Mouse (Mus musculus): ENCODE measurements around the gene Fuom. TPM values are rescaled to one million over a fixed set of nuclear protein-coding genes. Genes with fewer than 3 reads are reported as not detected.

The Fuom gene
- 10 to 100 TPM; 71.5 to 83.4 TPM for total RNA-seq (2021)
- 101 and 120 TPM in 2 replicates for polyA plus RNA-seq (2012; rRNA removed)
- long read RNA-seq, transcript Fuom-213 (3 exons, 408 nt) = minor isoform, 6 of 64 reads
- long read RNA-seq, transcript Fuom-201 (6 exons, 685 nt) = major isoform, 34 of 64 reads
- long read RNA-seq, transcript Fuom-209 (6 exons, 536 nt) = minor isoform, 5 of 64 reads
- long read RNA-seq, partial matches to known transcripts = 3 of 64 reads
- long read RNA-seq, other reads (novel, unspliced or antisense) = 13 of 64 reads

GRCm38 (mm10) chr7:140101993-140102860 is at the start of gene Fuom:
Gene Fuom (minus strand): TSS chr7:140102441.
- H3K27ac ChIP-seq = peak within 1 kb of the TSS; percentile 85
- intact Hi-C loops (cut with DNase I) = loop anchor here (1.0 to 2.0 kb wide), 2 partner anchors 15 to 66 kb away; partner anchors contain the start of genes Echs1, Tubgcp2 and Zfp511
- no peaks in the 10 kb centered on the region for H3K36me3 ChIP-seq (ENCODE audit: control insufficient read depth, insufficient read depth, low read length)
- DNase-seq = peak; percentile 90 to 91
- peak within 1 kb of the TSS; percentile 68 for H3K9ac ChIP-seq (ENCODE audit: low read depth, low read length)
- H3K79me2 ChIP-seq (replicated peaks; ENCODE audit: control insufficient read depth, insufficient read depth, low read length) = no peaks in the 10 kb centered on the region
- peaks cover 2% of the 10 kb centered on the region; the same call in 1 of the 2 replicates for H3K4me1 ChIP-seq (ENCODE audit: control insufficient read depth, insufficient read depth, low read length)
- TF ChIP-seq POLR2A (IDR thresholded peaks at IDR 0.05; ENCODE audit: insufficient read depth, low read depth, low read length) (peak; percentile 76), CTCF (IDR thresholded peaks at IDR 0.05) (no peak), EP300 (IDR thresholded peaks at IDR 0.05; ENCODE audit: insufficient read depth, low read depth, low read length) (no peak)
- no peaks in the 10 kb centered on the region for H3K27me3 ChIP-seq (ENCODE audit: control insufficient read depth, insufficient read depth, low read length)
- under 1% methylated on average over 30 of the region's 30 CpGs for WGBS
- peak within 1 kb of the TSS; percentile 65 for H3K4me3 ChIP-seq

GRCm38 (mm10) chr7:140144550-140144949 is 42.3 kb upstream of the Fuom start:
- Histone ChIP-seq H3K27ac (no peak overlapping the region), H3K27me3 (ENCODE audit: control insufficient read depth, insufficient read depth, low read length) (no peaks in the 10 kb centered on the region), H3K79me2 (replicated peaks; ENCODE audit: control insufficient read depth, insufficient read depth, low read length) (no peaks in the 10 kb centered on the region), H3K4me3 (no peak overlapping the region), H3K36me3 (ENCODE audit: control insufficient read depth, insufficient read depth, low read length) (no peaks in the 10 kb centered on the region), H3K4me1 (ENCODE audit: control insufficient read depth, insufficient read depth, low read length) (no peaks in the 10 kb centered on the region; the same call in 1 of the 2 replicates), H3K9ac (ENCODE audit: low read depth, low read length) (no peak overlapping the region)
- DNase-seq = no peak
- TF ChIP-seq CTCF (IDR thresholded peaks at IDR 0.05) (peak; percentile 60), EP300 (IDR thresholded peaks at IDR 0.05; ENCODE audit: insufficient read depth, low read depth, low read length) (no peak)
- intact Hi-C loops (cut with DNase I) = loop anchor here (5.0 kb wide), 1 partner anchor 177 kb away; no protein-coding TSS in a partner anchor
- whole genome bisulfite sequencing = 91% methylated on average over 4 of the region's 4 CpGs

- TF ChIP-seq POLR2A (IDR thresholded peaks at IDR 0.05; ENCODE audit: insufficient read depth, low read depth, low read length) = no peak
- TF ChIP-seq CTCF (IDR thresholded peaks at IDR 0.05) = peak; percentile 92
- peak; percentile 54; the same call in 1 of the 2 replicates for TF ChIP-seq EP300 (IDR thresholded peaks at IDR 0.05; ENCODE audit: insufficient read depth, low read depth, low read length)
- DNase-seq = peak; percentile 68 to 69
- Histone ChIP-seq H3K36me3 (ENCODE audit: control insufficient read depth, insufficient read depth, low read length) (no peaks in the 10 kb centered on the region), H3K27me3 (ENCODE audit: control insufficient read depth, insufficient read depth, low read length) (no peaks in the 10 kb centered on the region), H3K4me3 (no peak overlapping the region), H3K79me2 (replicated peaks; ENCODE audit: control insufficient read depth, insufficient read depth, low read length) (no peaks in the 10 kb centered on the region), H3K27ac (no peak overlapping the region), H3K9ac (ENCODE audit: low read depth, low read length) (no peak overlapping the region), H3K4me1 (ENCODE audit: control insufficient read depth, insufficient read depth, low read length) (peaks cover 2% of the 10 kb centered on the region)
- intact Hi-C loops (cut with DNase I) = loop anchor here (1.0 to 5.0 kb wide), 2 partner anchors 63 to 174 kb away; no protein-coding TSS in a partner anchor
- 4% methylated on average over 14 of the region's 14 CpGs for WGBS
Measured at GRCm38 (mm10) chr7:140141350-140141749, 39.1 kb upstream of the Fuom start.

GRCm38 (mm10) chr7:140138021-140138310 is 35.7 kb upstream of the Fuom start:
- Histone ChIP-seq H3K79me2 (replicated peaks; ENCODE audit: control insufficient read depth, insufficient read depth, low read length) (no peaks in the 10 kb centered on the region), H3K9ac (ENCODE audit: low read depth, low read length) (peak overlapping the region; percentile 84), H3K36me3 (ENCODE audit: control insufficient read depth, insufficient read depth, low read length) (no peaks in the 10 kb centered on the region), H3K4me3 (peak overlapping the region; percentile 66), H3K4me1 (ENCODE audit: control insufficient read depth, insufficient read depth, low read length) (peaks cover 2% of the 10 kb centered on the region), H3K27ac (peak overlapping the region; percentile 94), H3K27me3 (ENCODE audit: control insufficient read depth, insufficient read depth, low read length) (no peaks in the 10 kb centered on the region)
- no peak for DNase-seq
- under 1% methylated on average over 8 of the region's 8 CpGs for WGBS
- intact Hi-C loops (cut with DNase I) = loop anchor here (5.0 kb wide), 1 partner anchor 101 kb away; the partner anchor contains the start of genes Tubgcp2 and Zfp511
- TF ChIP-seq EP300 (IDR thresholded peaks at IDR 0.05; ENCODE audit: insufficient read depth, low read depth, low read length) = no peak
- no peak for TF ChIP-seq CTCF (IDR thresholded peaks at IDR 0.05)
- TF ChIP-seq POLR2A (IDR thresholded peaks at IDR 0.05; ENCODE audit: insufficient read depth, low read depth, low read length) = no peak

GRCm38 (mm10) chr7:140137135-140138020 is 35.1 kb upstream of the Fuom start, which contains the start of gene Mtg1:
Gene Mtg1 (plus strand): TSS chr7:140137564.
- DNase-seq = peak; percentile 96 to 98
- H3K4me3 ChIP-seq = peak within 1 kb of the TSS; percentile 66
- TF ChIP-seq CTCF (IDR thresholded peaks at IDR 0.05) (peak; percentile 21), POLR2A (IDR thresholded peaks at IDR 0.05; ENCODE audit: insufficient read depth, low read depth, low read length) (peak; percentile 72), EP300 (IDR thresholded peaks at IDR 0.05; ENCODE audit: insufficient read depth, low read depth, low read length) (peak; percentile 65)
- H3K27me3 ChIP-seq (ENCODE audit: control insufficient read depth, insufficient read depth, low read length) = no peaks in the 10 kb centered on the region
- WGBS = 3% methylated on average over 39 of the region's 39 CpGs
- peak within 1 kb of the TSS; percentile 84 for H3K9ac ChIP-seq (ENCODE audit: low read depth, low read length)
- H3K36me3 ChIP-seq (ENCODE audit: control insufficient read depth, insufficient read depth, low read length) = no peaks in the 10 kb centered on the region
- H3K79me2 ChIP-seq (replicated peaks; ENCODE audit: control insufficient read depth, insufficient read depth, low read length) = no peaks in the 10 kb centered on the region
- peak within 1 kb of the TSS; percentile 94 for H3K27ac ChIP-seq
- H3K4me1 ChIP-seq (ENCODE audit: control insufficient read depth, insufficient read depth, low read length) = peaks cover 2% of the 10 kb centered on the region
- intact Hi-C loops (cut with DNase I) = loop anchor here (1.0 to 5.0 kb wide), 2 partner anchors 21 to 100 kb away; partner anchors contain the start of genes Echs1, Tubgcp2 and Zfp511

All from heart, adult 2 months (tissue).